Mouse (Mus musculus): ENCODE data around the gene Drd4.

The Drd4 gene

GRCm38 (mm10) chr7:141335044-141335579 lies 43.3 kb downstream of the Drd4 start:
- DNase-seq (ENCODE audit: low spot score in 2 of 2) = no peak

GRCm38 (mm10) chr7:141335682-141336081 lies 43.9 kb downstream of the Drd4 start:
- no peak for DNase-seq (ENCODE audit: low spot score in 2 of 2)

GRCm38 (mm10) chr7:141336296-141336695 lies 44.5 kb downstream of the Drd4 start:
- DNase-seq (ENCODE audit: low spot score in 2 of 2) = no peak

DNA sequence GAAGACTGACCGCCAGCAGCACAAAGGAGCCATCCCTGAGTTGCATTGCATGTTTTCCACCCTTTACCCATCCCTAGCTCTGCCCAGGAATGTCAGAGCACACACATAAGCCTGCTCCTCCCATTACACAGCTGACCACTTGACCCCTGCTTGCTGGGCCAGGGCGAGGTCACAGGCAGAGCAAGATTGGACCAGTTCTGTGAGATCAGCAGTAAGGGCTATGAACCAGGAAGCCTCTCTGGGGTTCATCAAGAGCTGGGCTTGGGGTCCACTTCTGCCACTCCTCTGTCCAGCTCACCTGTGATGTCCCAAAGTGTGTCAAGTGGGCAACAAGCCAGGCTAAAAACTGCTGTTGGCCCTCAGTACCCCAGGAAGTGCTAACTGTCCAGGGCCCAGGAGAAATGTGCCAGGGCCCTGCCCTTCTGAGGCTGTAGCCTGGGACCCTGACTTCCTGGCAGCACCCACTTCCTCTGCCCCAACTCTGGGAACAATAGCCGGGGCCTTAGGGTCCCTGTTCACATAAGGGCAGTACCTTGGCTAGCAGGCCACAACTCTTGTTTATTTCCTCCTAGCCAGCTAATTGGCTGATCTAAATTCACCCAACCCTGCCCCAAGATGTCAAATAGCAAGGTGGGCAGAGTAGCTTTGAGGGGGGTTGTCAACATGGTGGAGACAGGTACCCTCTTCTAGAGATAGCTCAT lies 46.1 kb downstream of the Drd4 start:
- no peak for DNase-seq (ENCODE audit: low spot score in 2 of 2)

DNA sequence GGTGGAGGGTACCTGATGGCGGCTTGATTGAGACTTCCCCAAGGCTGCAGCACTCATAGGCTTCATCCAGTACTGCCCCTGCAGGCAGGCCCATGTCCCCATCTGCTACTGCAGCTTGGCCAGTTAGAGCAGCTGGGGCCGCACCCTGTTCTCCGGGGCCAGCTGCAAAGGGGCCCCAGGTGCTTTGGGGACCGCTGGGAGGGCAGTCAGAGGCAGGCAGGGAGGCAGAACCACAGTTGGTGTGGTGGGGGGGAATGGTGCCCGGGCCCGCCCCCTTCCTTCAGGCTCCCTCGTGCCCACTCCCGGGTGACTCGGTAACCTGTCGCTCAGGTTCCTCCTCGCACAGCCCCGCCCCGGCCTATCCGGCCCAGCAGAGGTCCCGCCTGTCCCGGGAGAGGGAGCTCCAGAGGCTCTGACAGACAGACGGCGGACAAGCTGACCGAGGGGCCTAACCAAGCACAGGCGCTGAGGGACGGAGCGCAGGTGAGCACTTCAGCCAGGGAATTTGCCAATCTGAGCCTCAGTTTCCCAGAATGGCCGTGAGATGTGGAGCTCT lies 46.8 kb downstream of the Drd4 start, which contains the start of gene Eps8l2:
Eps8l2 (plus strand) TSS at position 305 of the 556 bp plus-strand sequence.
- no peak for DNase-seq (ENCODE audit: low spot score in 2 of 2)

DNA sequence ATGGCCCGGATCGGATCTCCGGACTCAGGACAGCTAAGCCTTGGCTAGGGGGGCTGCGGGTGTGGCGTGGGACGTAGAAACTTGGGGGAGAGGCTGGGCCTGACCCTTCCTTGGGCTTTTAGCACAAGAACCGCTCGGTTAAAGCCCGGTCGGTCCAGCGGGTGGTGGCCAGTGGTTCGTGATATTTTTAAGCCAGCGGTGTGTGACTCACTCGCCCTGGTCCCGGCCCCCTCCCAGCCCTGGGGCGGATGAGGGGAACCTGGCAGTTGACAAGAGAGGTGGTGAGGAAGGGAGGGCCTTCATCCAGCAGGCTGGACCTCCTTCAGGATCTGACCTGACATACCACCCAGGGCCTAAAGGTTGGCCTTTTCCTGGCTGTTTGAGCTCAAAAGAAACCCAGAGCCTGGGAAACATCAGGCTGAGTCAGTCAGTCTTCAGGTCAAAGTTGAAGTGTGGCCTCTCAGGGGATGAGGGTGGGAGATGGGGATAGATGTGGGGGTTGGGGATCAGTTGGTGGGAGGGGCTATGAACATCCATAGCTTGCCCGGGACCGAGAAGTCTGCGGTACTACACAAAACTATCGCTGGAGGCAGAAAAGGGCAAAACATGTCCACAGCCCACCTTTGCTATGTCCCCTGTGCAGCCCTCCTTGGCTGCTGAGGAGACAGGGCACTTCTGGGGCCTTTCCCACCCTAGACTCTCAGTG lies 47.6 kb downstream of the Drd4 start:
- DNase-seq (ENCODE audit: low spot score in 2 of 2) = no peak

DNA sequence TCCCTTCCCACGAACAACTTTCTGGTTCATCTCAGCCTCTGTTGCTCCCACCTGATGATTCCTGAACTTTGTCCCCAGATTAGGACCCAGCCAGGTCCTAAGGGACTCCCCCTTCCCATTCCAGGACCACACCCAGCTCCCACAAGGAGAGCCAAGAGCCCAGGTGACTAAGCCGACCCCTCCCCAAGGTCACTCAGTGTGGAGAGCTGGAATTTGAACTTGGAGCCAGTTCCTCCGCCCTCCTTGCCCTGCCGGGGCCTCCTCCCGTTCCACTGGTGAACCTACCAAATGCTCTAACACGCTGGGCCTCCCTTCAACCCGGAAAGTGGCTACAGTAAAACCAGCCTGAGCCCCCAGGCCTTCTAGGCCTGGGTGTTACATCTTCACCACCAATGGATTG lies 48.2 kb downstream of the Drd4 start:
- DNase-seq (ENCODE audit: low spot score in 2 of 2) = no peak

DNA sequence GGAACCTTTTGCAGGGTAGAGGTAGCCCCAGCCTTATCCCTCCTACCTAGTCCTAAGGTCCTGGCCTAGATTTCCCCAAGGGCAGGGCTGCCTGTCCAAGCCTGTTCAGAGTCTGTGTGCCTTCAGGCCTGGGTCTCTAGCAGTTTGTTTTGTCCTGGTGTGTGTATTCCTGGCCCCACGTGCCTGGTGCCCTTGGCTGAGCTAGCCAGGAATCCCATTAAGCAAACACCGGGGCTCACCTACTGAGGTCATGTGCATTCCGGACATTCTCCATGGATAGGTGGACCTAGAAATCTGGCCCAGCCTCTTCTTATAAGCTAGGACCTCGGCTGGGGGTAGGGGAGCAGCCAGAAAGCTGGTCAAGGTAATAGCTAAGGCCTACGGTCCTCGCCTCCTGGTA lies 48.7 kb downstream of the Drd4 start:
- DNase-seq (ENCODE audit: low spot score in 2 of 2) = no peak

- DNase-seq (ENCODE audit: low spot score in 2 of 2) = no peak
Measured at GRCm38 (mm10) chr7:141341689-141342226, 50.0 kb downstream of the Drd4 start.

DNA sequence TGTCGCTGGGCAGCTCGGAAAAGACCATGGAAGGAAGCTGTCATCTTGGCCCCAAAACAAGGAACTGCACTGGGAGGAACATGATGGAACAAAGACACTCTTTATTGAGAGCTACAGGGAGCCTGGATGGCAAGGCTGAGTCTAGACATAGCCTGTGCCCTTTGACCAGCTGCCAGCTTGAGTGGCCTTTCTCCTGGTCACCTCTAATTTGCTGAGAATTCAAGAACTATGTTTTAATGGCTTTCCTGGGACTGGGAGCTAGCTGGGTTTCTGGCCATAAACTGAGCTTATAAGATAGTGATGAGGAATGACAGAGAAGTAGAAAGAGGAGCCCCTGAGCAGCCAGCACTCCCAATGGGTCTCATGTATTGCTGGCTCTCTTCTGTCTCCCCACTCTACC lies 51.4 kb downstream of the Drd4 start:
- DNase-seq (ENCODE audit: low spot score in 2 of 2) = no peak

- no peak for DNase-seq (ENCODE audit: low spot score in 2 of 2)
Measured at GRCm38 (mm10) chr7:141343696-141344095, 51.9 kb downstream of the Drd4 start.

DNA sequence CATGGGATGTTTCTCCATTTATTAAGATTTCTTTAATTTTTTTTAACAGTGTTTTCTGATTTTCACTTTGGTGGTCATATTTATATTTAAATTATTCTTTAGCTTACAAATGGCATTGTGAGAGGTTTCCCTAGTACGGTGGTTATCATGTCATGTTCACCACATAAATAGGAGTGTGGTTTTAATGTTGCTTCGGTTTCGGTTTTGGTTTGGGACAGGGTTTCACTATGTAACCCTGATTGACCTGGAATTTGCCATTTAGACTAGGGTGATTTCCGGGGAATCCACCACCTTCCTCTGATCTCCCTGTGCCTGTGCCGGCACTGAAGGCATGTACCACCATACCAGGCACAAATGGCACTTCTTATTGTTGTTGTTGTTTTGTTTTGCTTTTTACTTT lies 53.0 kb downstream of the Drd4 start:
- DNase-seq (ENCODE audit: low spot score in 2 of 2) = no peak
